Mouse (Mus musculus) forebrain, embryonic 16.5 days (tissue): ENCODE results near the gene Gtpbp8. TPM values are rescaled to one million over a fixed set of nuclear protein-coding genes. Genes with fewer than 3 reads are reported as not detected.

ENCODE experiments used
- polyA plus RNA-seq: library from polyadenylated mRNA; unstranded; fragments of >200 nt; fragmentation: Nextera tagmentation; extraction: Ambion mirVana; gene quantifications from 2 replicates; pipeline ENCODE4 v1.2.1, GENCODE M21; 2015

The Gtpbp8 gene
- polyA plus RNA-seq, 1 experiment from 2014 or later, result 35.9 TPM

Other genes with a start within 250 kb of the Gtpbp8 start
- gene Boc, start 187.5 kb downstream of the Gtpbp8 start, polyA plus RNA-seq, result 15.2 and 17.6 TPM in 2 replicates
- 4.9 and 5.6 TPM in 2 replicates for gene Nepro, start 22.1 kb downstream of the Gtpbp8 start, polyA plus RNA-seq
- 0.48 and 0.52 TPM in 2 replicates for gene Cd200r1, start 19.4 kb upstream of the Gtpbp8 start, polyA plus RNA-seq
- not detected in 2 replicates for gene Cd200r4, start 65.4 kb upstream of the Gtpbp8 start, polyA plus RNA-seq
- not detected in 2 replicates for gene Cd200r2, start 120.7 kb upstream of the Gtpbp8 start, polyA plus RNA-seq
- gene Cd200r3, start 197.3 kb upstream of the Gtpbp8 start, polyA plus RNA-seq, result not detected in 2 replicates